Mouse (Mus musculus): ENCODE results near the gene Stard9. TPM values are rescaled to one million over a fixed set of nuclear protein-coding genes. Genes with fewer than 3 reads are reported as not detected.
A peak's percentile ranks its signal among the peaks of the same experiment; 100 is the strongest.
"Not testable (repeated sequence)": the region's sequence is repeated elsewhere in the genome, so short reads cannot be mapped to it uniquely, and the experiment has no call there.

Stard9 gene
- total RNA-seq, 1 experiment from 2014 or later, result 2.5 TPM

- no peak for ATAC-seq (replicated peaks; ENCODE audit: low read depth, poor library complexity, severe bottlenecking)
Observed at GRCm38 (mm10) chr2:120652256-120652924, 23.5 kb downstream of the Stard9 start.

GRCm38 (mm10) chr2:120652925-120653284 is 24.0 kb downstream of the Stard9 start:
- no peak for ATAC-seq (replicated peaks; ENCODE audit: low read depth, poor library complexity, severe bottlenecking)

GRCm38 (mm10) chr2:120654693-120655092 is 25.8 kb downstream of the Stard9 start:
- ATAC-seq (replicated peaks; ENCODE audit: low read depth, poor library complexity, severe bottlenecking), result no peak

GRCm38 (mm10) chr2:120655905-120656304 is 27.0 kb downstream of the Stard9 start:
- no peak for ATAC-seq (replicated peaks; ENCODE audit: low read depth, poor library complexity, severe bottlenecking)

GRCm38 (mm10) chr2:120656711-120657110 is 27.8 kb downstream of the Stard9 start:
- peak; percentile 16 for ATAC-seq (replicated peaks; ENCODE audit: low read depth, poor library complexity, severe bottlenecking)

GRCm38 (mm10) chr2:120658486-120658885 is 29.6 kb downstream of the Stard9 start:
- peak; percentile 20 for ATAC-seq (replicated peaks; ENCODE audit: low read depth, poor library complexity, severe bottlenecking)

- ATAC-seq (replicated peaks; ENCODE audit: low read depth, poor library complexity, severe bottlenecking), result no peak
Observed at GRCm38 (mm10) chr2:120659318-120659717, 30.4 kb downstream of the Stard9 start.

GRCm38 (mm10) chr2:120660486-120661078 is 31.7 kb downstream of the Stard9 start:
- ATAC-seq (replicated peaks; ENCODE audit: low read depth, poor library complexity, severe bottlenecking), result peak; percentile 74

GRCm38 (mm10) chr2:120662766-120663165 is 33.8 kb downstream of the Stard9 start:
- ATAC-seq (replicated peaks; ENCODE audit: low read depth, poor library complexity, severe bottlenecking), result no peak

GRCm38 (mm10) chr2:120663491-120664154 is 34.7 kb downstream of the Stard9 start:
- no peak for ATAC-seq (replicated peaks; ENCODE audit: low read depth, poor library complexity, severe bottlenecking)

GRCm38 (mm10) chr2:120667446-120667845 is 38.5 kb downstream of the Stard9 start:
- ATAC-seq (replicated peaks; ENCODE audit: low read depth, poor library complexity, severe bottlenecking), result no peak; the same call in 1 of the 2 replicates

GRCm38 (mm10) chr2:120670253-120670652 is 41.3 kb downstream of the Stard9 start:
- 0 out of 2 replicates have a peak, but pooled peaks have one; percentile 39 for ATAC-seq (replicated peaks; ENCODE audit: low read depth, poor library complexity, severe bottlenecking)

- ATAC-seq (replicated peaks; ENCODE audit: low read depth, poor library complexity, severe bottlenecking), result not testable (repeated sequence)
Observed at GRCm38 (mm10) chr2:120681151-120681550, 52.2 kb downstream of the Stard9 start.

GRCm38 (mm10) chr2:120697767-120698166 is 68.8 kb downstream of the Stard9 start:
- 0 out of 2 replicates have a peak, but pooled peaks have one; percentile 3 for ATAC-seq (replicated peaks; ENCODE audit: low read depth, poor library complexity, severe bottlenecking)

- 0 out of 2 replicates have a peak, but pooled peaks have one; percentile 11 for ATAC-seq (replicated peaks; ENCODE audit: low read depth, poor library complexity, severe bottlenecking)
Observed at GRCm38 (mm10) chr2:120700379-120700885, 71.5 kb downstream of the Stard9 start.

GRCm38 (mm10) chr2:120702675-120703074 is 73.8 kb downstream of the Stard9 start:
- ATAC-seq (replicated peaks; ENCODE audit: low read depth, poor library complexity, severe bottlenecking), result no peak

- ATAC-seq (replicated peaks; ENCODE audit: low read depth, poor library complexity, severe bottlenecking), result no peak
Observed at GRCm38 (mm10) chr2:120707041-120707440, 78.1 kb downstream of the Stard9 start.

GRCm38 (mm10) chr2:120710154-120710553 is 81.2 kb downstream of the Stard9 start:
- ATAC-seq (replicated peaks; ENCODE audit: low read depth, poor library complexity, severe bottlenecking), result no peak

- ATAC-seq (replicated peaks; ENCODE audit: low read depth, poor library complexity, severe bottlenecking), result peak; percentile 32; the same call in 1 of the 2 replicates
Observed at GRCm38 (mm10) chr2:120710948-120711347, 82.0 kb downstream of the Stard9 start.

GRCm38 (mm10) chr2:120713441-120713840 is 84.5 kb downstream of the Stard9 start:
- ATAC-seq (replicated peaks; ENCODE audit: low read depth, poor library complexity, severe bottlenecking), result no peak

- no peak for ATAC-seq (replicated peaks; ENCODE audit: low read depth, poor library complexity, severe bottlenecking)
Observed at GRCm38 (mm10) chr2:120718496-120718895, 89.6 kb downstream of the Stard9 start.
